Mouse (Mus musculus): ENCODE data around the gene Nufip2. TPM values are rescaled to one million over a fixed set of nuclear protein-coding genes. Genes with fewer than 3 reads are reported as not detected.
A peak's percentile ranks its signal among the peaks of the same experiment; 100 is the strongest.

The Nufip2 gene
- polyA plus RNA-seq, 1 experiment from 2014 or later: 4.6 TPM

DNA sequence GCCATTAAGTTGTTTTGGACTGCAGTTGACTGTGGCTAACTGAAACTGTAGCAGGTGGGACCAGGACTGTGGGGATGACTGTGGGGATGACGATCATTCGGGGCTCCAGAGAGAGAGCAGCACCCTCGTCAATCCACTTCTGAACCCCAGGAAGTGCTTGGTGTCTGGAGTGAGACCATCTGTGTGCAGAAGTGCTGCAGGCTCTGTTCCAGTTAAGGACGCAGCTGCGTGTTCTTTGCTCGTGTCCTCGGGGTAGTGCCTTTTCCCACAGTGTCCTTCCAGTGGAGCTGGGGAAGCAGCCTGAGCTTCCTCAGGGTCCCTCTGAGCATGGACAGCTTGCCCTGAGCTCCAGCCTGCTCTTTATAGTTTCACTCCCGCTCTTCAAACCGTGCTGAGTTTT is 104.3 kb downstream of the Nufip2 start:
- Histone ChIP-seq H3K4me1 (replicated peaks) (peaks cover 39% of the 10 kb centered on the region), H3K27ac (peak overlapping the region; percentile 72), H3K9ac (no peak overlapping the region), H3K27me3 (replicated peaks) (no peaks in the 10 kb centered on the region), H3K4me3 (replicated peaks) (no peak overlapping the region), H3K9me3 (no peaks in the 10 kb centered on the region), H3K36me3 (no peaks in the 10 kb centered on the region), H3K4me2 (replicated peaks) (no peak overlapping the region)
- no peak for ATAC-seq
- WGBS: 33% methylated on average over 9 of the region's 9 CpGs

DNA sequence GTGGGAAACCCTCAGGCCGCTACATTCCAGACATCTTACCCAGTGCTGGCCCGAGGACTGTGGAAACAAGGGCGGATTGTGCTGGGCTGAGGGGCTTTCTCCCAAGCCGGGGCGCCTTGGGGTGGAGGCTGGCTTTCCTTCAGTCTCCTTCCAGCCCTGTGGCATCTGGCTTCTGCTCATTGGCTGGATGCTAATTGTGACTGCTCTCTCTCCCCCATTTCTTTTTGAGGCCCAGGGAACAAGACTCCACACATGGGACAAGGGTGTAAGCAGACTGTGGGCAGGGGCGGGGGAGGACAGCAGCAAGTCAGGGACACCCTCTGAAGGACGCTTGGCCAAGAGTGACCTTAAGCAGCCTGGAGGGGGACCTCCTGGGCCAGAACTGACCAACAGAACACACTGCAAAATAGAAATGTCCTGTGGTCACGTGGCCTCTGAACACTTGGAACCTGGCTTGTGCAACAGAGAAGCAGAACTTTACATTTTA is 105.3 kb downstream of the Nufip2 start:
- Histone ChIP-seq H3K27me3 (replicated peaks) (no peaks in the 10 kb centered on the region), H3K4me3 (replicated peaks) (no peak overlapping the region), H3K4me1 (replicated peaks) (peaks cover 29% of the 10 kb centered on the region), H3K27ac (peak overlapping the region; percentile 72), H3K9me3 (no peaks in the 10 kb centered on the region), H3K4me2 (replicated peaks) (no peak overlapping the region), H3K9ac (no peak overlapping the region; the same call in 1 of the 2 replicates), H3K36me3 (no peaks in the 10 kb centered on the region)
- ATAC-seq: peak; percentile 20; the same call in 1 of the 2 replicates
- WGBS: 45% methylated on average over 8 of the region's 8 CpGs

Other genes starting within 250 kb of the Nufip2 start
- gene Coro6, start 223.7 kb upstream of the Nufip2 start, polyA plus RNA-seq (2015; fragmentation: Nextera tagmentation; extraction: Ambion mirVana): 0.06 TPM in 1 of 2 replicates, not detected in the other
- 4.9 and 5.1 TPM in 2 replicates for gene Ankrd13b, start 196.5 kb upstream of the Nufip2 start, polyA plus RNA-seq (2015; fragmentation: Nextera tagmentation; extraction: Ambion mirVana)
- gene Git1, start 192.6 kb upstream of the Nufip2 start, polyA plus RNA-seq (2015; fragmentation: Nextera tagmentation; extraction: Ambion mirVana): 10.7 and 11.8 TPM in 2 replicates
- gene Abhd15, start 171.0 kb upstream of the Nufip2 start, polyA plus RNA-seq (2015; fragmentation: Nextera tagmentation; extraction: Ambion mirVana): 3.5 and 3.6 TPM in 2 replicates
- 28.5 and 29.1 TPM in 2 replicates for gene Trp53i13, start 170.2 kb upstream of the Nufip2 start, polyA plus RNA-seq (2015; fragmentation: Nextera tagmentation; extraction: Ambion mirVana)
- gene Gm10392, start 167.0 kb upstream of the Nufip2 start, polyA plus RNA-seq (2015; fragmentation: Nextera tagmentation; extraction: Ambion mirVana): not detected in 2 replicates
- 12.1 and 12.8 TPM in 2 replicates for gene Taok1, start 78.3 kb upstream of the Nufip2 start, polyA plus RNA-seq (2015; fragmentation: Nextera tagmentation; extraction: Ambion mirVana)
- gene Cryba1, start 39.1 kb downstream of the Nufip2 start, polyA plus RNA-seq (2015; fragmentation: Nextera tagmentation; extraction: Ambion mirVana): 0.18 TPM in 1 of 2 replicates, not detected in the other
- gene Myo18a, start 77.1 kb downstream of the Nufip2 start, polyA plus RNA-seq (2015; fragmentation: Nextera tagmentation; extraction: Ambion mirVana): 27.7 and 32.1 TPM in 2 replicates
- 0.93 and 1.5 TPM in 2 replicates for gene Gm10277, start 101.6 kb downstream of the Nufip2 start, polyA plus RNA-seq (2015; fragmentation: Nextera tagmentation; extraction: Ambion mirVana)
- gene Pipox, start 207.9 kb downstream of the Nufip2 start, polyA plus RNA-seq (2015; fragmentation: Nextera tagmentation; extraction: Ambion mirVana): 29.8 and 36.1 TPM in 2 replicates
- gene Sez6, start 244.6 kb downstream of the Nufip2 start, polyA plus RNA-seq (2015; fragmentation: Nextera tagmentation; extraction: Ambion mirVana): 0.95 and 1.2 TPM in 2 replicates